Mouse (Mus musculus) monocyte, adult 2 months (primary cell): ENCODE results near the gene Adora2b.
"Not testable (repeated sequence)": the region's sequence is repeated elsewhere in the genome, so short reads cannot be mapped to it uniquely, and the experiment has no call there.

Experiments
- DNase-seq, 2 experiments: peaks; one replicate each; pipeline ENCODE4 v3.0.0; 2022; ENCODE audit warnings: low spot score in 2 of 2, low read depth in 1 of 2

Gene Adora2b

DNA sequence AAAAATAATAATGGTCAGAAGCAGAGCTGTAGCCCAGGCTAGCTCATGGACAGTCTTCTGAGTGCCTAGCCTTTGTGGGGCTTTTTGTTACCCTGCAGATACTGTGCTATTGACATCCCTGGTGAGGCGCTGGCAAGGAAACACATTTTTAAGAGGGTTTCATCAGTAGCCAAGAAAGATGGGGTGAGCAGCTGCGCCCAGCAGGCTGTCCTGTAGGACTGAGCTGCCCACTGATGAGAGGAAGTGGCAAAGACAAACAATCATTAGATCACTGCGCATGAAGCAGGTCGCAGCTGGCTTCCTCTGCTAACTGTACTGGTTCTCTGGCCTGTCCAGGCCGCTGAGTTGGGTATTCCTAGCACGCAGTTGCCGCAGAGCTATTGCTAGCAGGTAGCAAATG lies 14.8 kb downstream of the Adora2b start:
- no peak for DNase-seq

DNA sequence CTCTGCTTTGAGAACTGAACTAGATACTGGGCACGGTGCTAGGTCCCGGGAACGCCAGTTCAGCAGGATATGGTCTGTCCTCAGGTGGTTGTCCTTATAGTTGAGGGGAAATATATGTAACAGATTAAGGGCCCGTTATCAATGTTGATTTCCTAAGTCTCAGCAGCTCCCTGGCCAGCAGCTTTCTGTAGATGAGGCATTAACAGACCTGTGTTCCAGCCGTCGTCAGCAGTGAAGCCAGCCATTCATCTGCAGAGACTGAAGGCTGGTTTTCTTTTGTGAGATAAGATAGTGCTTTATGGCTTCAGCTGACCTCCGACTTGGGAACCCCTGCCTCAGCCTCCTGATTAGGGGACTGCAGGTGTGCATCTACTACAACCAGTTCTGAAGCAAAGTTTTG lies 15.2 kb downstream of the Adora2b start:
- no peak for DNase-seq

- no peak for DNase-seq
Measured at GRCm38 (mm10) chr11:62265642-62266041, 16.9 kb downstream of the Adora2b start.

GRCm38 (mm10) chr11:62266466-62267214 lies 17.9 kb downstream of the Adora2b start:
- no peak for DNase-seq

GRCm38 (mm10) chr11:62268381-62268780 lies 19.6 kb downstream of the Adora2b start:
- DNase-seq = no peak

DNA sequence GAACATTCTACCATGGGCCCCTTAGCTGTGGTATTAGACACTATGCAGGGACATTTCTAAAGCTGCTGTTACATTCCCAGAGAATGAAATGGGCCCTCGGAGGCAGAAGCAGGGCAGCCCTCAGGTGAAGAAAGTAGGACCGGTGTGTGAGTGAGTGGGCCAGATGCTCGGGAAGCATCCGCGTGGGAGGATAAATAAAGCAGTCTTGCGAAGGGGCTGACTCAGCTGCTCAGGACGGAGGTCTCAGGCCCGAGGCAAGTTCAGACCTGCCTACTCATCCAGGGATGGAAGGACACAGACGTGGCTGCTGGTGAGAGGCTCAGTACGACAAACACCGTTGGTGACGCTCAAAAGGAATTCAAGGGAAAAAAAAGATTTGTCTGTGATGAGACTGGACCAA lies 20.3 kb downstream of the Adora2b start:
- no peak for DNase-seq

- no peak for DNase-seq
Measured at GRCm38 (mm10) chr11:62270851-62271250, 22.1 kb downstream of the Adora2b start.

DNA sequence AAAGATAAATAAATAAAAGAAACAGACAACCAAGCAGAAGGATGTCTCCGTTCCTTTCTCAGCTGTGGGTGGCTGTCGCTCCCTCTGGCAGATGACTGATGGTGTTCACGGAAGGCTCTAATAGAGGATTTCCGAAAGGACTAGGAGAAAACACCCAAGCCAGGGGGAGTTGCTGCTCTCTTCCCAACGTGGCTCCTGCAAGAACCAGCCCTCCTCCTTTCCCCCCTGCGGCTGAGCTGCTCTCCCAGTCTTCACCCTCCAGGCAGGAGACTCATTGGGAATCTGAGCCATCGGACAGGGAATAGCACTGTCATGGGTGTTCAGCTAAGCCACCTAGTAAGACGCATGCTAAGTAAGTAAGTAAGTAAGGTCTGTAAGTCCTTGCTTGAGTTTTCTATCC lies 28.3 kb downstream of the Adora2b start:
- no peak for DNase-seq

GRCm38 (mm10) chr11:62278027-62278426 lies 29.2 kb downstream of the Adora2b start:
- DNase-seq = peak; percentile 55 to 67

GRCm38 (mm10) chr11:62280675-62281600 lies 32.2 kb downstream of the Adora2b start, which contains the start of the genes Zswim7 and Ttc19:
Zswim7 (minus strand) TSS chr11:62281375.
Ttc19 (plus strand) TSS chr11:62281473.
- peak; percentile 58 to 83 for DNase-seq

DNA sequence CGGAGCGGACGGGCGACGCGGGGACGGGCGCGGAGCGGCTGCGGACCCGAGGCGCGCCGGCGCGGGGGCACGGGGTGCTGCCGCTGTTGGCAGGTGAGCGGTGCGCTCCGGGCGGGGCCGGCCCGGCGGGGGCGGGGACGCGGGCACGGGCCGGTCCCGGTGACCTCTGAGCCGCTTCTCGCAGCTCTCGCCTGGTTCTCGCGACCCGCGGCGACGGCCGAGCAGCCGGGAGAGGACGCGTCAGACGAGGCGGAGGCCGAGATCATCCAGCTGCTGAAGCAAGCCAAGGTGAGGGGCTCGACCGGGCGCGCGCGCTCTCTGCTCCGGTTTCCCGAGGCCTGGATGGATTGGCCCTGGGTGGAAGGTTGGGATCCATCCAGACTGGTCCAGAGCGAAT lies 32.8 kb downstream of the Adora2b start:
- no peak for DNase-seq

GRCm38 (mm10) chr11:62284020-62284419 lies 35.2 kb downstream of the Adora2b start:
- not testable (repeated sequence) for DNase-seq

DNA sequence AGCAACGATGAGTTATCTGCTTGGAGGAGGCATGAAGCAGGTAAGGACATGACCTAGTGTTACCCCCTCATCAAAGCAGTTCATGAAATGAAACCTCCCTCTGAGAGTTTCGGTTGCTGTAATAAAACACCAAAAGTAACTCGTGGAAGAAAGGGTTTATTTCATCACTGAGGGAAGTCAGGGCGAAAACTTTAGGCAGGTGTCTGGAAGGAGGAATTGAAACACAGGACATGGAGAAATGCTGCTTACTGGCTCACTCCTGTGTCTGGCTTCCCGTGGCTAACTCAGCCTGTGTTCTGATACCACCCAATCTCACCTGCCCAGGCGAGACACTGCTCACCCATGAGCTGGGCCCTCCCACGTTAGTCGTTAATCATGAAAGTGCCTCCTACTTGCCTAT lies 36.2 kb downstream of the Adora2b start:
- no peak for DNase-seq

GRCm38 (mm10) chr11:62287700-62288099 lies 38.9 kb downstream of the Adora2b start:
- no peak for DNase-seq

- DNase-seq = no peak
Measured at GRCm38 (mm10) chr11:62294121-62294520, 45.3 kb downstream of the Adora2b start.

DNA sequence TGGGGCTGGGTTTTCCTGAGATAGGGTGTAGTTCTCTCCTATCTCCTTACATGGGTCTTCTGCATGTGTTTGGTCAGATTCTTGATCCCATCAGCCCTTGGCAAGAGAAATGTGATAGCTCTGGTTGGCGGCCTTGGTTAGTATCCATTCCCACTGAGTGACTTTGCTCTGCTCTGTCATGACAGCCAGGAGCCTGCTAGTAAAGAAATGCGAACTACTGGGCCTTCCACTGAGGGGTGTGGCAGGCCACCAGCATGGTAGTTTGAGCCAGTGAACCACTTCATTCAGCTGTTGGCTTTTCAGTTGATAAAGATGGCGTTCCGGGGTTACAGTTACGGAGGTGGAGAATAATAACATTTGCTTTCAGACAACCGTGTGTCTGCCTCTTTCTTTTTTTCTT lies 50.1 kb downstream of the Adora2b start:
- DNase-seq = no peak

DNA sequence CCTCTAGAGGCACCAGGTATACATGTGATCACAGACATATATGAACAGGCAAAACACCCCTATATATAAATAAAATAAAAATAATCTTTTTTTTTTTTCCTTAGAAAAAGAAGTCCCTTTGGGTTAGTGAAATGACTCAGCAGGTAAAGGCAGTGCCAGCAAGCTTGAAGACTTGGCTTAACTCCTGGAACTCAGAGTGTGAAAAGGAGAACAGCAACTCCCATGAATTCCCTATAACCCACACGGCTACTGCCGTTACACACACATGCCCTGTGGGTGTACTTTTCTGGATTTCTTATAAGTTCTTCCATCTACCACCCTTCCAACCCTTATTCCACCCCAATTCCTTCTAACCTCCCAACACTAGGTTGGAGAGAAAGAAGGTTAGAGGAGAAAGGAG lies 57.1 kb downstream of the Adora2b start:
- DNase-seq = no peak

GRCm38 (mm10) chr11:62309296-62309695 lies 60.5 kb downstream of the Adora2b start:
- DNase-seq = no peak

DNA sequence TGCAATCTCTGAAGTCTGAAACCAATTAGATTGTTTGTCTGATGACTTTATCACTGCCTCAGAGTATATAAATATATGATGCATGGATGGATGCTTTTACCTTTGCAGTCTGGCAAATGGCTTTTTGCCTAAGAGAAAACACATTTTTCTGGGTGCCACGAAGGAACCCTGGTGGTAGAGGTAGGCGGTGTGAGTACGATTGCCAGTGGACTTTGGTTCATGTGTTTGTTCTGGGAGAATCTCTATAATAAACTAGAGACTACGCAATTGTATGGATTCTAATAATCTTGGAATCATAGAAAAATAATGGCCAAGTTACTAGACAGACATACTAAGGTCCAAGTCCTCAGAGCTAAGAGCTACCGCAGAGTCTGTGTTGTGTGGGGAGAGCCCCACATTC lies 66.2 kb downstream of the Adora2b start:
- no peak for DNase-seq
